Mouse (Mus musculus) erythroblast, adult 5-6 weeks (primary cell): ENCODE results near the gene Rbm4b. TPM values are rescaled to one million over a fixed set of nuclear protein-coding genes. Genes with fewer than 3 reads are reported as not detected.
A peak's percentile ranks its signal among the peaks of the same experiment; 100 is the strongest.
"Not testable (repeated sequence)": the region's sequence is repeated elsewhere in the genome, so short reads cannot be mapped to it uniquely, and the experiment has no call there.

Experiments used
- ATAC-seq: replicated peaks from 2 replicates; pipeline ENCODE4 v1.8.0; 2016; ENCODE audit warnings: moderate number of reproducible peaks, mild to moderate bottlenecking, moderate TSS enrichment, inconsistent platforms; ENCODE audit not compliant: poor library complexity, low FRiP score, severe bottlenecking
- total RNA-seq, 2 experiments: library from RNA; stranded (forward) in 1 of 2; stranded (reverse) in 1 of 2; fragments of 150-400 nt in 1 of 2; fragments of 200-764, 138-1000 nt in 1 of 2; gene quantifications; 2 replicates each; pipeline versions ENCODE4 v1.2.3 to v1.2.4; 2015 to 2017; ENCODE audit warnings: low replicate concordance in 2 of 2

The Rbm4b gene
- total RNA-seq, 2 experiments from 2014 or later, result 0.58 to 6.6 TPM

DNA sequence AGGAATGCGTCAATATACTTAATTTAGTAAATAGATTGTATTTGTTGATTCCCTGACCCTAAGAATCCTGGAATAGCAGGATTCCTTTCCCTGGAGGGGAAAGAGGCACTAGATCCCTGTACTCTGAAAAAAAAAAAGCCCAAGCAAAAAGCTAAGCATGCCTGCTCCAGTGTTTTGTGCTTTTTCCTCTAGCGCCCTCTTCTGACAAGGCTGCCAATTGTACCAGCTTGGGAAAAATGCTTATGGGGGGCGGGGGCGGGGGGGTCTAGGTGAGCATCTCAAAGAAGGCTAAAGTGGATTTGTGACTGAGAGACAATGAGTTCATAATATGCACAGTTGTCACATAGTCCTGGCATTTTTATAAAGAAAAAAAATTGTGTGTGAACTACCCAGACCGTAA lies 12.8 kb upstream of the Rbm4b start:
- no peak for ATAC-seq

- ATAC-seq, result no peak
These were observed 12.3 kb upstream of the Rbm4b start for GRCm38 (mm10) chr19:4744026-4744425.

GRCm38 (mm10) chr19:4745057-4745456 lies 11.2 kb upstream of the Rbm4b start:
- ATAC-seq, result no peak

DNA sequence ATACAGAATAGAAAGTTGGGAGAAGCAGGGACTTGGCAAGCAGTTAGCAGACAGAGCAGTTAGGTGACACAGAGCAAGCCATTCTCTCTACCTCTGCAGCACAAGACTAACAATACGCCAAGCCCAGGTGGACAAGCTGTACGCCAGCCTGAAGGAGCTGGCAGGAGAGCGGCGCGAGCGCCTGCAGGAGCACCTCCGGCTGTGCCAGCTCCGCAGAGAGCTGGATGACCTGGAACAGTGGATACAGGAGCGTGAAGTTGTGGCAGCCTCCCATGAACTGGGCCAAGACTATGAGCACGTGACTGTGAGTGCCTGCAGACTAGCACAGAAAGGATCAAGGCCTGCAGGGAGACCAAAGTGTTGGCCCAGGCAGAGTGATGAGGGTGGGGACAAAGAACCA lies 10.6 kb upstream of the Rbm4b start:
- ATAC-seq, result no peak

GRCm38 (mm10) chr19:4746611-4747010 lies 9.7 kb upstream of the Rbm4b start:
- no peak for ATAC-seq

DNA sequence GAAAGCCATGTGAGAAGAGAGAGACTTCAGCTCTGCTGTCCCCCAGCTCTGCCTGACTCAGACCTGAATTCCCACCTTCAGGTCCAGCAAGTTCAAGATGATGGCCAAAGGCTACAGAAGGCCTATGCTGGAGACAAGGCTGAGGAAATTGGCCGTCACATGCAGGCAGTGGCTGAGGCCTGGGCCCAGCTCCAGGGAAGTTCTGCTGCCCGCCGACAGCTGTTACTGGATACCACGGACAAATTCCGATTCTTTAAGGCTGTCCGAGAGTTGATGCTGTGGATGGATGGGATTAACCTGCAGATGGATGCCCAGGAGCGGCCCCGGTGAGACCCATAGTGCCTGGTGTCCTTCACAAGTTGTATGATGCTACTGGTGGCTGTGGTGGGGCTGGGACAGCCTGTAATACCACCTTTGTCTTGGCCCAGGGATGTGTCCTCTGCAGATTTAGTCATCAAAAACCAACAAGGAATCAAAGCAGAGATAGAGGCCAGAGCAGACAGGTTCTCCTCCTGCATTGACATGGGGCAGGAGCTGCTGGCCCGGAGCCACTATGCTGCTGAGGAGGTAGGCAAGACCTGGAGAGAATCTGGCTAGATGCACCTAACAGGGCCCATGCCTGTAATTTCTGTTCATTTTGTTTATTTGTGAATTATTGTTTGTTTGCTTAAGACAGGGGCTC lies 8.5 kb upstream of the Rbm4b start:
- ATAC-seq, result no peak

DNA sequence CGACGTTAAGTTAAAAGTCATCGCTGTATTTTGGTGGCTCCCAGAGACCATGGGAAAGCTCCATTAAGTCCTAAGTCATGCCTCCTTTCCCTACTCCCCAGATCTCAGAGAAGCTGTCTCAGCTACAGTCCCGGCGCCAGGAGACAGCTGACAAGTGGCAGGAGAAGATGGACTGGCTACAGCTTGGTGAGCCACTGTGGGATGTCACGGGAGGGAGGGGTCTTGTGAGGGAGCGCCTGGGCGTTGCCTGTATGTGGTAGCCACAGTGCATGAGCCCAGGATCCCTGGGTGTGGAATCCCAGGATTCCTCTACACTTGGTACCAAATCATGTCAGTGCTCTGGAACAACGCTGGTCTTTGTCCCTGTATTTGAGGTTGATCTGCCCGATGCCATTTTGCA lies 7.8 kb upstream of the Rbm4b start:
- ATAC-seq, result no peak

GRCm38 (mm10) chr19:4749975-4750374 lies 6.3 kb upstream of the Rbm4b start:
- no peak for ATAC-seq

DNA sequence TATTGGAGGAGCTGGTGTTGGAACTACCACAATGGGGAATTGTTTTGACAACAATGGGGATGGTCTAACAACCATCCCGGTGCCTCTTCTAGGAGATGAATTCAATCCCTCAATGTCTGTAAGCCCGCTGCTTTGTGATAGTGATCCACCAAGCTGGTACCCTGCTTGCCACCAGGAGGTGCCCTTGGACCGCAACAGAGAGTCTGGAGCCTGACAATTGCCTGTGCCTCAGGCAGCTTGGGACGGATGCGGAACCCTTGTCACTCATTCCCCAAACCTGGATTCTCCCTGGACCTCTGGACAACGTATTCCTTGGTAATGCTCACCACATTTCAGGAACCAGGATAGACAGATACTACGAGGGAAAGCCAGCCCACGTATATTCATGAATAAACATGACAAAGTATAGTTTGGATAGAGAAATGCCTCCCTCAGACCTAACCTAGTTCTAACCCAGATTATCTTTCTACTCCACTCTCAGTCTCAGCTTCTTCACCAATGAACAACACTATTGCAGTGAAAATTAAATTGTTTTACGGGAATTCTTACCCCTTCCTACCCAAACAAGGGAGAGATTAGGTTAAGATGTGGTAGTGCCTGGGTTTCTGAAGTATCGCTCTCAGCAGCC lies 618 bp upstream of the Rbm4b start:
- ATAC-seq, result peak; percentile 88

- no peak for ATAC-seq
These were observed 624 bp downstream of the Rbm4b start for GRCm38 (mm10) chr19:4756921-4757320.

- not testable (repeated sequence) for ATAC-seq
These were observed 4.2 kb downstream of the Rbm4b start for GRCm38 (mm10) chr19:4760544-4760943.

GRCm38 (mm10) chr19:4762876-4763275 lies 6.6 kb downstream of the Rbm4b start:
- no peak for ATAC-seq

- no peak for ATAC-seq
These were observed 11.3 kb downstream of the Rbm4b start for GRCm38 (mm10) chr19:4767507-4768148.

GRCm38 (mm10) chr19:4772785-4773184 lies 16.5 kb downstream of the Rbm4b start:
- ATAC-seq, result no peak

DNA sequence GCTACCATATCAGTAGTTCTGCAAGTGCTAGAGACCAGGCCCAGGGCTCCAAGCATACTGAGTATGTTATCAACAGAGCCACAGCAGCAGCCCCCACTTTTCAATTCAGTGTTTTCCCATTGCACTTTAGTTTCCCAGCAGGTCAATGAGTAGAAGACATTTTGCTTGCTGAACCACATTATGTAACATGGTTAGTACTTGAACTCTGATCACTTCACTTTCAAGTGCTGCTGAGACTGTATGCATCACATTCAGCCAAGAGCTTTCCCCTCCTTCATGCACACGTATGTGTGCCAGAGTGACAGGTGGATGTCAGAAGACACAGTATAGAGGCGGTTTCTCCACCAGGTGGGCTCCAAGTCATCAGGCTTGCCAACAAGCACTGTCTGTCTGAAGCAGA lies 26.6 kb downstream of the Rbm4b start:
- ATAC-seq, result no peak

DNA sequence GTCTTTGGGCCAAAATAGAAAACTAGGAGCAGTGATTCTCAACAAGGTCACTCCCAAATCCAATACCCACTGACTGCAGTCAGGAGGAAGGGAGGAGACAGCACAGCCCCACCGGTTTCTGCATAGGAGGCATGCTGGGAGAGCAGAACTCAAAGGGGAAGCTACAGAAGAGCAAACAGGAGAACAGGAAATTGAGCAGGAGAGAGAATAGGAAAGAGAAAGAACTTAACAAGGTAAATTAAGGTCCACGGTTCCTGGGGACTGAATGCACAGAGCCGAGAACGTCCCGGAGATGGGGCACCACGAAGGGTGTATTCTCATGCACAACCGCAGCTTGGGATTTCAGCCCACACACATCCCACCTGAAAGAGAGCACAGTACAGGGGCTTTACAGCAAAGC lies 28.9 kb downstream of the Rbm4b start:
- no peak for ATAC-seq

DNA sequence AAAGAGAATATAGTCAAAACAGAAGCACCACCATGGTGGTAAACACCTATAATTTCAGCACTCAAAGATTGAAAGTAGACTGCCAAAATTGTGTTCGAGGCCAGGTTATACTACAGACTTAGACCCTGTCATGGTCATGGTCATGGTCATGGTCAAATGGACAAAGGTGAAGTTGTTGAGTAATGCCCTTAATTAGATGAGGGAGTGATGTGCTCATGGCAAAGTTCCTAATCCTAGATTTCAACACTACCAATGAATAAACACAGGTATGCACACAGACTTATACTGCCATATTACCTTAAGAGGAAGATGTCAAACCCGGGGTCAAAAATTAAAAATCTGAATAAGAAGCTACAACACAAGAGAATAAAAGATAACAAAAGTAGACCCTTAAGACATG lies 30.0 kb downstream of the Rbm4b start:
- ATAC-seq, result no peak

GRCm38 (mm10) chr19:4793281-4793830 lies 37.1 kb downstream of the Rbm4b start:
- ATAC-seq, result peak; percentile 36

GRCm38 (mm10) chr19:4793831-4794422 lies 37.6 kb downstream of the Rbm4b start, which contains the start of gene Rbm4:
Gene Rbm4 (minus strand): TSS chr19:4793901.
- ATAC-seq, result peak; percentile 96

GRCm38 (mm10) chr19:4795929-4796328 lies 39.6 kb downstream of the Rbm4b start:
- no peak for ATAC-seq

- no peak for ATAC-seq
These were observed 41.5 kb downstream of the Rbm4b start for GRCm38 (mm10) chr19:4797846-4798245.
